Mouse (Mus musculus): ENCODE data around the gene Podxl2. TPM values are rescaled to one million over a fixed set of nuclear protein-coding genes. Genes with fewer than 3 reads are reported as not detected.

Gene Podxl2
- total RNA-seq, 1 experiment from 2014 or later = 2.5 TPM

DNA sequence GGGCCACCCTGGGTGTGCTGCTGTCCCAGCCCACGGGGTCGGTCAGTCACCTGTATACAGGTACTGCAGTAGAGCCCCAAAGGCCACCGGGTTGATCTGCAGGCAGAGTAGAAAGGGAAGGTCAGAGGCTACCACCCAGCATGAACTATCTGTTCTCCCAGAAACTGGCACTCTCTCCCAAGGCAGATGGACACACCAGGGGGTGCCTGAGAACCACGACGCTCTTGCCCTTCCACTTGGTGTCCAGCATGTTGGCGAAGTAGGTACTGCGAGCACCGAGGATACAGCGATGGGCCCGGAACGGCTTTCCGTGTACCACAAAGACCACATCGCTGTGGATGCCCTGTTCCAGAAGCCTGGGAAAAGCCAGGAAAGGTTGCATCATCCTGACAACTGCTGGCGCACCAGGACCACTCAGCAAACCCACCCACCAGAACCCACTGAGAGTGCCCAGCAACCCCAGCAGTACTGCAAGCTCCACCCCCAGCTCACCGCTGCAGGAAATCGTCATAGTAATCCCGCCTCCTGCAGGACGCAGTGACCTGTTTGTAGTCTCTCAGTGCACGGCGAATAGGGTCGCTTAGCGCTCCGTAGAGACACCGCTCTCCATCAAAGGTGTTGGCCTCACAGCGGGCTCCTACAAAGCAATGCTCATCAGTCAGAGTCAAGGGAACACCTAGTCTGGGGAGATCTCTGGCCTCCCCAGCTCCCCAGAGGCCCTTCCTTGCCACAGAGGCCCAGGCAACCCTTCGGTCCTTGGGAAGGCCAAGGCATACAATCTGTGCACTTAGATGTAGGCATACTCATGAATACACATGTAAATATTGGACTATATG is 35.5 kb downstream of the Podxl2 start:
- no peak for ATAC-seq (replicated peaks in 1 of 2; ENCODE audit: insufficient read depth in 1 of 2, low FRiP score in 2 of 2, low TSS enrichment in 1 of 2, low read depth in 1 of 2, poor library complexity in 2 of 2, severe bottlenecking in 2 of 2)

DNA sequence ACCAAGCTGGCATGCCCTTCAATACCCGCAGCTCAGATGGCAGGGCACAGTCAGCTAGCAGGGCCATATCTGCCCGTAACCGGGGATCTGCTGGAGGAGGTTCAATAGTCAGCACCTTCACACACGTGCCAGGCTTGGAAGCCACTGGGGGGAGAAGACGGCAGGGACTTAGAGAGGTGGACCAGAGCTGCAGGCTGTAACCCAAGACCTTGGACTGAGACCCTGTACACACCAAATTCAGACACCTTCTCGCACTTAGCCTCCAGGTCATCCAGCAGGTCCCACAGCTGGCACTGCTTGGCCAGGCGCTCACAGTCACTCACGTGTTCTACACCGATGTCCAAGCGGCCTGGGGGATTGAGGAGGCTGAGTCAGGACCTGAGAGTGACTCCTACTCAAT is 36.2 kb downstream of the Podxl2 start:
- no peak for ATAC-seq (replicated peaks in 1 of 2; ENCODE audit: insufficient read depth in 1 of 2, low FRiP score in 2 of 2, low TSS enrichment in 1 of 2, low read depth in 1 of 2, poor library complexity in 2 of 2, severe bottlenecking in 2 of 2)

DNA sequence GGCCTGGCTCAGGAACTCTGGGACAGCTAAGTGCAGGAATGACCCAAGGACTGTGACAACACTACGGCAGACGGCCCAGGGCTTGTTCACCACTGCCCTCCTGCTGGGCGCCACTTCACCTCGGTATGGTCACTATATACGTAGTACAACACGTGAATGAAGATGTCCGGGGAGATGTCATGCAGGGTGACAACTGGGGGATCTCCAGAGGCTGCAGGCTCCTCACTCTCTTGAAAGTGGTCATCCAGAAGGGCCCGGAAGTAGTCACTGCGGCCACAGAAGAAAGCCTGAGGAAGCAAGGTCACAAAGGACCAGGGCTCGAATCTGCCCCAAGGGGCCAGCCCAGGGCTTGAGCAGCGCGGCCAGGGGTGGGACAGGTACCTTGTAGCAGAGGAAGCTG is 36.8 kb downstream of the Podxl2 start:
- no peak for ATAC-seq (replicated peaks in 1 of 2; ENCODE audit: insufficient read depth in 1 of 2, low FRiP score in 2 of 2, low TSS enrichment in 1 of 2, low read depth in 1 of 2, poor library complexity in 2 of 2, severe bottlenecking in 2 of 2)

DNA sequence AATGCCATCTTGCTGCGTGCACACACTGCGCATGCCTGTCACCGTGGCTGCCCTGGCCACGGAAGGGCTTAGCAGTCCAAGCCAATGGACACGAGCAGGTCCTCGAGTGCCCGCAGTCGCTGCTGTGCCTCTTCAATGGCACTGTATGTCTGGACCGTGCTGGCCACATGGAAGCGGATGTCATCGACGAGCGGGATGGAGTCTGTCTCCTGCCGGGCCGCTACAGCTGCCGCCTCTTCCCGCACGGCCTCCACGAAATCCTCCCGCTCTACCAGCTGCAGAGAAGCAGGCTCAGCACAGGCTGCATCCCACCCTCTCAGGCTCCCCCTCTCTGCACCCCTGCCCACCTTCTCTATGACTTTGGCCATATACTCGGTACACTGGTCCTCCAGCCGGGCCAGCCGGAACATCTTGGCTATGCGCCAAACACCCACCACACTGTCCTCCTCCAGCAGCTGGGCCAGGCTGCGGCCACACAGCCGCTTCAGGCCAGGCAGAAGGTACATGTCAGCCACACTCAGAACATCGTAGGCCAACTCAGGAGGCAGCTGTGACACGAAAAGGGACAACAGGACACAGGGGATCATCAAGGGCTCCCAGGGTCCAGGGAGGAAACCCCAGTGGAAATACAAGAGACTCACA is 38.5 kb downstream of the Podxl2 start:
- ATAC-seq (replicated peaks in 1 of 2; ENCODE audit: insufficient read depth in 1 of 2, low FRiP score in 2 of 2, low TSS enrichment in 1 of 2, low read depth in 1 of 2, poor library complexity in 2 of 2, severe bottlenecking in 2 of 2) = no peak

DNA sequence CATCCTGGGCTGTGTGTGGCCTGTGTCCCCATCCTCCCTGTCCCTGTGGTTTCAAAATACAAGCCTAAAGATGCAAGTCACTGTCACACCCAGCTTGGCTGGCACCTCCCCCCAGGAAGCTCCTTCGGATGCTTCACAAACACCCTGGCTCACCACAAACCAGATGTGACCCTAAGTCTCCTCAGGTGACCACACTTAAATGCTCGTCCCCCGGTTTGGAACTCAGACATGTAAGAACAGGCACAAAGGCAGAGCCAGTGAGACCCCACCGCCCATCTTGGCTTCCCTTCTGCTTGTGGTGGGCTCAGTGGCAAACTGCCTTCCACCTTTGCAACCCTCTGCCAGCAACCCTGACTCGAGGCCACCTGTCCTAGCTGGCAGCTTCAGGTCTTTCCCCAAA is 39.8 kb downstream of the Podxl2 start:
- peak; percentile 20 to 64; a peak in 2 of 4 replicates for ATAC-seq (replicated peaks in 1 of 2; ENCODE audit: insufficient read depth in 1 of 2, low FRiP score in 2 of 2, low TSS enrichment in 1 of 2, low read depth in 1 of 2, poor library complexity in 2 of 2, severe bottlenecking in 2 of 2)

- no peak for ATAC-seq (replicated peaks in 1 of 2; ENCODE audit: insufficient read depth in 1 of 2, low FRiP score in 2 of 2, low TSS enrichment in 1 of 2, low read depth in 1 of 2, poor library complexity in 2 of 2, severe bottlenecking in 2 of 2)
Measured at GRCm38 (mm10) chr6:88833340-88834140, 41.3 kb downstream of the Podxl2 start.

DNA sequence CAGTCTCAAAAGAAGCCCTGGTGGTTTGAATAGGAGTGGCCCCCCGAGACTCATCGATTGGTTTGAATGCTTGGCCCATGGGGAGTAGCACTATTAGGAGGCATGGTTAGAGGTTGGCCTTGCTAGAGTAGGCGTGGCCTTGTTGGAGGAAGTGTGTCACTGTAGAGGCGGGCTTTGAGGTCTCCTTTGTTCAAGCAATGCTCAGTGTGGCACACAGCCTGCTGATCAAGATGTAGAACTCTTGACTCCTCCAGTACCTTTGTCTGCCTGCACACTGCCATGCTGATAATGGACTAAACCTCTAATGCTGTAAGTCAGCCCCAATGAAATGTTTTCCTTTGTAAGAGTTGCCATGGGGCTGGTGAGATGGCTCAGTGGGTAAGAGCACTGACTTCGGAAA is 42.2 kb downstream of the Podxl2 start:
- no peak for ATAC-seq (replicated peaks in 1 of 2; ENCODE audit: insufficient read depth in 1 of 2, low FRiP score in 2 of 2, low TSS enrichment in 1 of 2, low read depth in 1 of 2, poor library complexity in 2 of 2, severe bottlenecking in 2 of 2)

- peak in 1 of 2 experiments; percentile 23; a peak in 1 of 4 replicates for ATAC-seq (replicated peaks in 1 of 2; ENCODE audit: insufficient read depth in 1 of 2, low FRiP score in 2 of 2, low TSS enrichment in 1 of 2, low read depth in 1 of 2, poor library complexity in 2 of 2, severe bottlenecking in 2 of 2)
Measured at GRCm38 (mm10) chr6:88831456-88831855, 43.4 kb downstream of the Podxl2 start.

DNA sequence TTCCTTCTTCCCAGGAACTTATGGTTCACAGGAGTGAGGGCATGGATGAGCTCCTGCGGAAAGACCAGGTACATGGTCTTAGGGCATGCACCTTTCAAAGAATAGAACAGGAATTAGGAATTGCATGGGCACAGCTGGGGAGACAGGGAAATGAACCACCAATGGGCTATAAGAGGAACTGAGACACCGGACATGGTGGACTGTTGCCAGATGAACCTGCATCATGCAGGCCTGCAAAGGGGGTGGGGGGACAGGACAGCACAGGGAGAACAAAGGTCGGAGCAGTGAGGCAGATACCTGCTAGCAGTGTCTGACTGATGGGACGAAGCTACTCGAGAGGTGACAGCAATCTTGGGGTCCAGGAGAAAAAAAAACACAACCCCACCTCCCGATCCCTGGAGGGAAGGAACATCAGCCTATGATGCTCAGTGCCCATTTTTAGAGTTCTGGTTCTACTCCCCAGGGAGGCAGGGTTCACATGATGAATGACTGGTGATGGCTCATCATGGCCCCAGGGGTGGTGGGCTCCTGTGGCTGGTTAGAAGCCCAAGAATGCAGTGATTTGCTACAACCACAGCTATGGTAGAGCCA is 44.6 kb downstream of the Podxl2 start:
- no peak for ATAC-seq (replicated peaks in 1 of 2; ENCODE audit: insufficient read depth in 1 of 2, low FRiP score in 2 of 2, low TSS enrichment in 1 of 2, low read depth in 1 of 2, poor library complexity in 2 of 2, severe bottlenecking in 2 of 2)

GRCm38 (mm10) chr6:88829579-88829978 is 45.3 kb downstream of the Podxl2 start:
- no peak for ATAC-seq (replicated peaks in 1 of 2; ENCODE audit: insufficient read depth in 1 of 2, low FRiP score in 2 of 2, low TSS enrichment in 1 of 2, low read depth in 1 of 2, poor library complexity in 2 of 2, severe bottlenecking in 2 of 2)

- no peak for ATAC-seq (replicated peaks in 1 of 2; ENCODE audit: insufficient read depth in 1 of 2, low FRiP score in 2 of 2, low TSS enrichment in 1 of 2, low read depth in 1 of 2, poor library complexity in 2 of 2, severe bottlenecking in 2 of 2)
Measured at GRCm38 (mm10) chr6:88828206-88829009, 46.4 kb downstream of the Podxl2 start.

DNA sequence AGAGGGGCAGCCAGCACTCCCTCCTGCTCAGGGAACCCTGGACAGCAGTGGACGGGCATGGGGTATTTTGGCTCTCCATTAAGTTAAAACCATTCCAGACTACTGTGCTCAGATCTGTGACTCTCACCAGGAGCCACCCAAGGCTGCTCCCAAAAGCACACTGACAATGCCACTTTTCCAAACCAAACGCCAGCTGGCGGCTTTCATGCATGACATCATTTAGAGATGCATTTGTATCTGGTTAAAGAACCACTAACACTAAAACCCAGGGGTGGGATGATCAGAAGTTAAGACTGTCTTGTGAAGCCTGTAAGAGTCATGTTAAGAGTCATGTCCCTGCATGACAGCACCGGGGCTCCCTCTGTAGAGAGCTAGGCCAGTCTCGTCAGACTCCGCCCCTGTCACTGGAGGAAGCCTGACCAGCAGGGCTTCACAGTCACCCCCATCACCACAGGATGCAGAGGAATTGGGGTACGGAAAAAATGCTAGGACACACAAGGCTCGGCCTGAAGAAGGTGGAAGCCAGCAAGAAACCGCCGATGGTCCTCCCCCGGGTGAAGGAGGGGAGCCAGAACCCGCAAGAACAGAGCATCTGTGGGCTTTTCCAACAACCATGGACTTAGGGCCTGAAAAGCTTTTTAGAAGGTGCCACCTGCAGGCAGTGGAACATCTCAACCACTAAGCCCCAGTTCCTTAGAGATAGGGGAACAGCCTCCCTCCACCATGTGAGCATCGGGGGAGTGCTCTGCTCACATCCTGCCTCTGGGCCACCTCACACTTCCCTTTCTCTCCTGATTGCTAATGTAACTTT is 47.2 kb downstream of the Podxl2 start:
- ATAC-seq (replicated peaks in 1 of 2; ENCODE audit: insufficient read depth in 1 of 2, low FRiP score in 2 of 2, low TSS enrichment in 1 of 2, low read depth in 1 of 2, poor library complexity in 2 of 2, severe bottlenecking in 2 of 2) = peak; percentile 71 to 79

DNA sequence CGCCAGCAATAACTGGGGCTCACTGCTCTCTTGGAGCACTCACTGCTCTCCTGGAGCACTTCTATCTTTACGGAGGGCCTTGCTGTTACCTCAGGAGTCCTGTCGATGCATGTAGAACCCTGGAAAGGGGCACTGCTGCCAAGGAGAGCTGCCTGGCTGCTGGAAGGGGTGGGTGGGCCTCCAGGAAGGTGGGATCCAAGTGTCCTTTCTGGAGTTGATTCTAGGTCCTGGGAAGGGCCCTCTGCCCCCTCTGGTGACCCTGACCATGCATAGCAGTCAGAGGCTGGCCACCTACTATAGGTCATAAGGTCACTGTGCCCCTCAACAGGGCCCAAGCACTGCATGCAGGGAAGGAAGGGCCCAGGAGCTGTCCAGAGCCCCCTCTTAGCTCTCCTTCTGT is 47.9 kb downstream of the Podxl2 start:
- ATAC-seq (replicated peaks in 1 of 2; ENCODE audit: insufficient read depth in 1 of 2, low FRiP score in 2 of 2, low TSS enrichment in 1 of 2, low read depth in 1 of 2, poor library complexity in 2 of 2, severe bottlenecking in 2 of 2) = no peak

- peak; percentile 6 to 54; a peak in 2 of 4 replicates for ATAC-seq (replicated peaks in 1 of 2; ENCODE audit: insufficient read depth in 1 of 2, low FRiP score in 2 of 2, low TSS enrichment in 1 of 2, low read depth in 1 of 2, poor library complexity in 2 of 2, severe bottlenecking in 2 of 2)
Measured at GRCm38 (mm10) chr6:88826545-88826944, 48.3 kb downstream of the Podxl2 start.

DNA sequence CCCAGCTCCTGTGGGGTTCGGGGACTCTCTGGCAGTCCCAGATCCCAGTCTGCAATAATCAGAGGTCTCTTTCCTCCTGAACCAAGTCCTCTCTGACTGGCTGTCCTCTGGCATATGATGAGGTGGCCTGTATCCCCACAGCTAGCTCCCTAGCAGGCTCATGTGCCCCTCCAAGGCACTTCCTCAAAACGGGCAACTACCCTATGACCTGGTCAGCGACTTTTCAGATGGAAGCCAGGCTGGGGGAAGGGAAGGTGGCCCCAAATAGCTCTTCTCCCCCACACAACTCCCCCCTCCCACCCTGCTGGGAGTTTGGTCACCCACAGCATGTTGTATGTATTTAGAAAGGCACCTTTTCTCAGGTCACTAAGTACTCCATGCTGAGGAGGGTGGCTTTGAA is 48.8 kb downstream of the Podxl2 start:
- no peak for ATAC-seq (replicated peaks in 1 of 2; ENCODE audit: insufficient read depth in 1 of 2, low FRiP score in 2 of 2, low TSS enrichment in 1 of 2, low read depth in 1 of 2, poor library complexity in 2 of 2, severe bottlenecking in 2 of 2)

- ATAC-seq (replicated peaks in 1 of 2; ENCODE audit: insufficient read depth in 1 of 2, low FRiP score in 2 of 2, low TSS enrichment in 1 of 2, low read depth in 1 of 2, poor library complexity in 2 of 2, severe bottlenecking in 2 of 2) = no peak
Measured at GRCm38 (mm10) chr6:88824183-88824582, 50.7 kb downstream of the Podxl2 start.

Data from hematopoietic stem cell, adult 5-6 weeks (primary cell).